Mouse (Mus musculus) olfactory bulb, adult 2 months (tissue): ENCODE results near the gene Pcdh15.

Source experiments
- CTCF ChIP-seq: fragments of 200-500 bp; IDR thresholded peaks from 2 replicates; pipeline ENCODE4 v1.5.1; 2012; ENCODE audit warnings: low read depth, mild to moderate bottlenecking, low read length, moderate library complexity; ENCODE audit not compliant: insufficient read depth
- POLR2A ChIP-seq: fragments of 200-500 bp; IDR thresholded peaks from 2 replicates; pipeline ENCODE4 v1.6.1; 2012; ENCODE audit warnings: mild to moderate bottlenecking, low read depth, low read length, moderate library complexity; ENCODE audit not compliant: insufficient read depth

DNA sequence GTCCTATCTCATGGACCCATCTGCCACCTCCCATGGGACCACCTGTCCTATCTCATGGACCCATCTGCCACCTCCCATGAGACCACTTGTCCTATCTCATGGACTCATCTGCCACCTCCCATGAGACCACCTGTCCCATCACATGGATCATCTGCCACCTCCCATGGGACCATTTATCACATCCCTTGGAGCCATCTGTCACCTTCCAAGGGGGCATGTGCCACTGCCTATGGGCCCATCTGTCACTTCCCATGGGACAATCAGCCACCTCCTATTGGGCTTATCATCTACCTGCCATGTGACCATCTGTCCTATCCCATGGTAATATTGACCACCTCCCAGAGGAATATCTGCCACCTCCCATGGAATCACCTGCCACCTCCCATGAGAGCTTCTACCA, 832.0 kb downstream of the Pcdh15 start:
- TF ChIP-seq CTCF = no peak
- no peak for TF ChIP-seq POLR2A
